7 mouse cellular contexts compared by ENCODE assay signal in the genomic region with DNA sequence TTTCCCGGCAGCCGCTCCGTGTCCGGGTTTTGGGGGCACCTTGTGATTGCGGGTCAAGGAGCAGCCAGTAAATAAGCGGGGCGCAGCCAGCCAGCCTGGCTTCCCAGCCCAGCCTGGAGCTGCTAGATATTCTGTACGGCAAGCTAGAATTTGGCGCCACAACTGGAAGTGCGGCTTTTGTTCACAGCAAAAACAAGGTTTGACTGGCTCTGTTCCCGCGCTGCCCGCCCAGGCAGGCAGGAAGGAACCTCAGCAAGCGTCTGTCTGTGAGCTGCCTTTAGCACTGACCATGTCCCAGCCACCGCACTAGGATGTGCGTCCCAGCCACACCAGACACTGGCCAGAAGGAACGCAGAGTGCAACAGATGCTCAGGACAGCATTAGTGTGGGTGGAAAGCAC. TPM values are rescaled to one million over a fixed set of nuclear protein-coding genes. Genes with fewer than 3 reads are reported as not detected.
DNase-seq lines count a peak whose midpoint lies in the region; ATAC-seq and TF ChIP-seq lines count a peak whose summit lies in the region.

No protein-coding gene starts in this region.

- no peak overlapping the region for H3K27ac ChIP-seq in intestine, postnatal 0 days (ENCODE audit: low read depth, low read length)
- H3K27ac ChIP-seq in midbrain, embryonic 11.5 days (ENCODE audit: low read depth, low read length) = no peak overlapping the region
- no peak overlapping the region for H3K27ac ChIP-seq in stomach, embryonic 15.5 days

- H3K4me1 ChIP-seq in intestine, postnatal 0 days (replicated peaks; ENCODE audit: control insufficient read depth, insufficient read depth, low read length) = no peaks in the 10 kb centered on the region
- H3K4me1 ChIP-seq in midbrain, embryonic 11.5 days (ENCODE audit: control insufficient read depth, insufficient read depth, low read length) = peaks cover 4% of the 10 kb centered on the region; the same call in 1 of the 2 replicates
- no peaks in the 10 kb centered on the region; the same call in 1 of the 2 replicates for H3K4me1 ChIP-seq in stomach, embryonic 15.5 days

- TF ChIP-seq CTCF in intestine, postnatal 0 days (IDR thresholded peaks at IDR 0.05; ENCODE audit: low read depth) = no peak

- intact Hi-C loops in left cerebral cortex, postnatal 36 days (cut with DNase I) = loop anchor here (5.0 kb wide), 1 partner anchor 67 kb away; no protein-coding TSS in a partner anchor

- peak overlapping the region; percentile 54 for H3K4me2 ChIP-seq in intestine, postnatal 0 days (replicated peaks; ENCODE audit: low read depth)
- H3K4me2 ChIP-seq in midbrain, embryonic 11.5 days = peak overlapping the region; percentile 36
- H3K4me2 ChIP-seq in stomach, embryonic 15.5 days = peak overlapping the region; percentile 43

- H3K9ac ChIP-seq in intestine, postnatal 0 days (ENCODE audit: low read depth, low read length) = no peak overlapping the region
- peak overlapping the region; percentile 52 for H3K9ac ChIP-seq in midbrain, embryonic 11.5 days (ENCODE audit: low read length)
- no peak overlapping the region for H3K9ac ChIP-seq in stomach, embryonic 15.5 days

- H3K9me3 ChIP-seq in intestine, postnatal 0 days (ENCODE audit: control insufficient read depth) = no peaks in the 10 kb centered on the region
- no peaks in the 10 kb centered on the region for H3K9me3 ChIP-seq in midbrain, embryonic 11.5 days (ENCODE audit: control insufficient read depth, low read length)
- H3K9me3 ChIP-seq in stomach, embryonic 15.5 days = no peaks in the 10 kb centered on the region

- no peaks in the 10 kb centered on the region for H3K27me3 ChIP-seq in intestine, postnatal 0 days (replicated peaks; ENCODE audit: control insufficient read depth, insufficient read depth, low read length)
- no peaks in the 10 kb centered on the region for H3K27me3 ChIP-seq in midbrain, embryonic 11.5 days (ENCODE audit: control insufficient read depth, insufficient read depth, low read length)
- no peaks in the 10 kb centered on the region for H3K27me3 ChIP-seq in stomach, embryonic 15.5 days (replicated peaks)

- WGBS in intestine, postnatal 0 days = 11% methylated on average over 17 of the region's 17 CpGs
- WGBS in midbrain, embryonic 11.5 days = 30% methylated on average over 17 of the region's 17 CpGs
- WGBS in stomach, embryonic 15.5 days = 15% methylated on average over 17 of the region's 17 CpGs

- no peaks in the 10 kb centered on the region for H3K36me3 ChIP-seq in intestine, postnatal 0 days (ENCODE audit: control insufficient read depth, insufficient read depth)
- H3K36me3 ChIP-seq in midbrain, embryonic 11.5 days (ENCODE audit: control insufficient read depth, insufficient read depth, low read length) = no peaks in the 10 kb centered on the region
- no peaks in the 10 kb centered on the region for H3K36me3 ChIP-seq in stomach, embryonic 15.5 days

- DNase-seq in brain, adult 2 months (ENCODE audit: low read depth, low spot score) = peak; percentile 66
- DNase-seq in left cerebral cortex, postnatal 36 days (ENCODE audit: low spot score in 2 of 2) = peak; percentile 36
- peak; percentile 92 for DNase-seq in midbrain, embryonic 11.5 days (ENCODE audit: low spot score, missing footprints)

- H3K4me3 ChIP-seq in intestine, postnatal 0 days (ENCODE audit: low read depth, low read length) = peak overlapping the region; percentile 20
- no peak overlapping the region for H3K4me3 ChIP-seq in midbrain, embryonic 11.5 days (ENCODE audit: low read depth, low read length)
- peak overlapping the region; percentile 11; the same call in 1 of the 2 replicates for H3K4me3 ChIP-seq in stomach, embryonic 15.5 days (replicated peaks)

- ATAC-seq in common myeloid progenitor, adult 5-6 weeks (replicated peaks; ENCODE audit: low read depth, poor library complexity, severe bottlenecking) = peak; percentile 29
- peak; percentile 8 for ATAC-seq in granulocyte monocyte progenitor cell, adult 5-6 weeks (replicated peaks; ENCODE audit: poor library complexity, severe bottlenecking)
- ATAC-seq in intestine, postnatal 0 days = no peak
- peak; percentile 70 for ATAC-seq in midbrain, embryonic 11.5 days (ENCODE audit: low FRiP score)
- ATAC-seq in stomach, embryonic 15.5 days (ENCODE audit: insufficient read depth, low FRiP score, low read depth) = no peak

RNA-seq across cellular contexts. Expression of a gene that starts 20.1 kb away (rescaled TPM):
- 23.8 and 25.5 TPM in 2 replicates for total RNA-seq in common myeloid progenitor, adult 5-6 weeks (2017)
- 22.9 and 25.3 TPM in 2 replicates for total RNA-seq in granulocyte monocyte progenitor cell, adult 5-6 weeks (2014; fragmentation: Nextera tagmentation)
- total RNA-seq in granulocyte monocyte progenitor cell, adult 5-6 weeks (2017) = 15.6 and 15.7 TPM in 2 replicates
- polyA plus RNA-seq in intestine, postnatal 0 days (2015; fragmentation: Nextera tagmentation; extraction: Ambion mirVana) = 2.8 and 3.3 TPM in 2 replicates
- total RNA-seq in left cerebral cortex, postnatal 36 days (2021) = 10 to 100 TPM; 30.1 to 34.3 TPM
- polyA plus RNA-seq in midbrain, embryonic 11.5 days (2014; fragmentation: Nextera tagmentation; extraction: Ambion mirVana) = 4.5 and 5.5 TPM in 2 replicates
- polyA plus RNA-seq in stomach, embryonic 15.5 days (2015; fragmentation: Nextera tagmentation; extraction: Ambion mirVana) = 8.0 and 8.9 TPM in 2 replicates

Comparison
In these comparisons a context has a peak if more than half of its experiments do, and no peak if none do; other contexts are left out.
1. DNase-seq: peak in every context shown above with its lines; median percentile 92 in midbrain, embryonic 11.5 days; 66 in brain, adult 2 months; 36 in left cerebral cortex, postnatal 36 days.
2. ATAC-seq: peak in common myeloid progenitor, adult 5-6 weeks (single experiment), granulocyte monocyte progenitor cell, adult 5-6 weeks (single experiment) and midbrain, embryonic 11.5 days (single experiment); none in intestine, postnatal 0 days (single experiment) and stomach, embryonic 15.5 days (single experiment).
3. Peak in every context shown above with its lines, with median percentiles within 50 percentile points of each other: H3K4me2 ChIP-seq.